Mouse (Mus musculus): ENCODE measurements around the gene Bach1.
A peak's percentile ranks its signal among the peaks of the same experiment; 100 is the strongest.

Bach1 gene

GRCm38 (mm10) chr16:87698692-87699305, at the start of gene Bach1:
Gene Bach1 (plus strand): TSS chr16:87698945.
- peak; percentile 83 to 86 for DNase-seq (ENCODE audit: low spot score in 2 of 2)

GRCm38 (mm10) chr16:87652344-87652743, 46.4 kb upstream of the Bach1 start:
- no peak for DNase-seq (ENCODE audit: low spot score in 2 of 2)

GRCm38 (mm10) chr16:87652924-87653323, 45.8 kb upstream of the Bach1 start:
- DNase-seq (ENCODE audit: low spot score in 2 of 2), result no peak

GRCm38 (mm10) chr16:87654016-87654575, 44.6 kb upstream of the Bach1 start:
- DNase-seq (ENCODE audit: low spot score in 2 of 2), result no peak

GRCm38 (mm10) chr16:87655005-87655404, 43.7 kb upstream of the Bach1 start:
- DNase-seq (ENCODE audit: low spot score in 2 of 2), result no peak

- no peak for DNase-seq (ENCODE audit: low spot score in 2 of 2)
These were observed 43.2 kb upstream of the Bach1 start for GRCm38 (mm10) chr16:87655579-87655978.

GRCm38 (mm10) chr16:87656771-87657170, 42.0 kb upstream of the Bach1 start:
- DNase-seq (ENCODE audit: low spot score in 2 of 2), result no peak

GRCm38 (mm10) chr16:87657291-87657690, 41.5 kb upstream of the Bach1 start:
- no peak for DNase-seq (ENCODE audit: low spot score in 2 of 2)

- DNase-seq (ENCODE audit: low spot score in 2 of 2), result peak in 1 of 2 experiments; percentile 27
These were observed 37.7 kb upstream of the Bach1 start for GRCm38 (mm10) chr16:87661024-87661471.

- DNase-seq (ENCODE audit: low spot score in 2 of 2), result no peak
These were observed 37.1 kb upstream of the Bach1 start for GRCm38 (mm10) chr16:87661636-87662035.

GRCm38 (mm10) chr16:87662528-87662927, 36.2 kb upstream of the Bach1 start:
- DNase-seq (ENCODE audit: low spot score in 2 of 2), result no peak

GRCm38 (mm10) chr16:87663890-87664289, 34.9 kb upstream of the Bach1 start:
- no peak for DNase-seq (ENCODE audit: low spot score in 2 of 2)

GRCm38 (mm10) chr16:87665246-87665645, 33.5 kb upstream of the Bach1 start:
- DNase-seq (ENCODE audit: low spot score in 2 of 2), result no peak

- DNase-seq (ENCODE audit: low spot score in 2 of 2), result no peak
These were observed 32.8 kb upstream of the Bach1 start for GRCm38 (mm10) chr16:87665752-87666619.

GRCm38 (mm10) chr16:87666620-87667004, 32.1 kb upstream of the Bach1 start:
- DNase-seq (ENCODE audit: low spot score in 2 of 2), result no peak

- DNase-seq (ENCODE audit: low spot score in 2 of 2), result no peak
These were observed 30.7 kb upstream of the Bach1 start for GRCm38 (mm10) chr16:87668002-87668401.

GRCm38 (mm10) chr16:87670091-87670820, 28.5 kb upstream of the Bach1 start:
- DNase-seq (ENCODE audit: low spot score in 2 of 2), result no peak

- no peak for DNase-seq (ENCODE audit: low spot score in 2 of 2)
These were observed 28.0 kb upstream of the Bach1 start for GRCm38 (mm10) chr16:87670821-87671165.

- no peak for DNase-seq (ENCODE audit: low spot score in 2 of 2)
These were observed 27.4 kb upstream of the Bach1 start for GRCm38 (mm10) chr16:87671336-87671735.

- no peak for DNase-seq (ENCODE audit: low spot score in 2 of 2)
These were observed 25.6 kb upstream of the Bach1 start for GRCm38 (mm10) chr16:87673155-87673554.

GRCm38 (mm10) chr16:87676182-87676581, 22.6 kb upstream of the Bach1 start:
- no peak for DNase-seq (ENCODE audit: low spot score in 2 of 2)

GRCm38 (mm10) chr16:87678667-87679066, 20.1 kb upstream of the Bach1 start:
- DNase-seq (ENCODE audit: low spot score in 2 of 2), result no peak

All from frontal cortex, postnatal 36 days (tissue).